Mouse (Mus musculus) left cerebral cortex, adult 18-20 months (tissue): Measurements from ENCODE around the gene Tmigd3. TPM values are rescaled to one million over a fixed set of nuclear protein-coding genes. Genes with fewer than 3 reads are reported as not detected.

Source experiments
- DNase-seq, 2 experiments: peaks; one replicate each; pipeline ENCODE4 v3.0.0; 2021 to 2022; ENCODE audit warnings: low spot score in 2 of 2, mixed read lengths in 1 of 2
- total RNA-seq, 2 experiments: library from RNA; stranded (reverse); gene quantifications; 2 replicates each; pipeline ENCODE4 v1.2.3; 2021

The Tmigd3 gene
- total RNA-seq, 2 experiments from 2014 or later: not detected

GRCm38 (mm10) chr3:105873451-105874445, 3.0 kb downstream of the Tmigd3 start:
- no peak for DNase-seq

- no peak for DNase-seq
These were observed 5.3 kb downstream of the Tmigd3 start for GRCm38 (mm10) chr3:105876022-105876421.

DNA sequence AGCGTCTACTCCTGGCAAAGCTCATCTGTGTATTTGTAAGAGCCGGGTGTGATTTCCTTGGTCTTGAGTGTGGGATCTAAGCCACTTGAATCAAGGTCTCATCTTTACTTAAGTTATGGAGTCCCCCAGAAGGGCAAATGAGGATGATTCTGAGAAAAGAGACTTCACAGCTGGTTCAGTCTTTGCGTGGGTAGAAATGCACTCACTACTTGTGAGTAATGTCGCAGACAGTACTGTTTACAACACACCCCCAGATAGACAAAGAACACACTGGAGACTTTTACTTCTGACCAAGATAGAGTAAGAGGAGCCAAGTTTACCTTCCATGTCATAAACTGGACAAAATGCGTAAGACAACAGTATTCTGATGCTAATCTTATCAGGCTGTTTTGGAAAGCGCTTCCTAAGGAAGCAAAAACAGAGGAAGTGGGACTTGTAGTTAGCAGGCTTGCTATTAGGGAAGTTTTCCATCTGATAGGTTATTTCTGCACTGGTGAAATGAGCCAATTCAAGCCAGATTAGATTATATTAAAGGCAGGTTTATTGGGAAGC, 6.6 kb downstream of the Tmigd3 start:
- DNase-seq: no peak

- DNase-seq: no peak
These were observed 7.2 kb downstream of the Tmigd3 start for GRCm38 (mm10) chr3:105877919-105878318.

GRCm38 (mm10) chr3:105878751-105879150, 8.0 kb downstream of the Tmigd3 start:
- no peak for DNase-seq

- DNase-seq: no peak
These were observed 9.7 kb downstream of the Tmigd3 start for GRCm38 (mm10) chr3:105880419-105880818.

- DNase-seq: no peak
These were observed 11.4 kb downstream of the Tmigd3 start for GRCm38 (mm10) chr3:105882105-105882504.

GRCm38 (mm10) chr3:105883111-105883510, 12.4 kb downstream of the Tmigd3 start:
- DNase-seq: no peak

- no peak for DNase-seq
These were observed 18.3 kb downstream of the Tmigd3 start for GRCm38 (mm10) chr3:105888961-105889360.

DNA sequence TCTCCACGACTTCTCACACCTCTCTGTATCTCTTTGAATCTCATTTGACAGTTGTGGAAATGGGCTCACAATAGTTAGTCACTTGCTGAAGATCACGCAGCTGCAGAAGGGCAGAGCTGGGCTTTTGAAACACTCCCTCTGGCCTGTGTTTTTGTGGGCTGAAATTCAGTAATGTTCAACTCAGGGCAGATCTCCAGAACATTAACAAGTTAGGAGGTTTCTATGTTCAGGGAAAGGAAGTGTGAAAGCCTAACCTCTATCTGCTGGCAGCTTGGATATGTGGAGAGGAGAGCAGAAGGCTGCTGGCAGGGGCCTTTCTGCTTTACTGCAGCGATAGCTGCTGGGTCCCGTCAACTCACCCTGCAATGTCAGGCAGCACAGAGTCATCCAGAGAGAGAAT, 19.5 kb downstream of the Tmigd3 start:
- DNase-seq: no peak

DNA sequence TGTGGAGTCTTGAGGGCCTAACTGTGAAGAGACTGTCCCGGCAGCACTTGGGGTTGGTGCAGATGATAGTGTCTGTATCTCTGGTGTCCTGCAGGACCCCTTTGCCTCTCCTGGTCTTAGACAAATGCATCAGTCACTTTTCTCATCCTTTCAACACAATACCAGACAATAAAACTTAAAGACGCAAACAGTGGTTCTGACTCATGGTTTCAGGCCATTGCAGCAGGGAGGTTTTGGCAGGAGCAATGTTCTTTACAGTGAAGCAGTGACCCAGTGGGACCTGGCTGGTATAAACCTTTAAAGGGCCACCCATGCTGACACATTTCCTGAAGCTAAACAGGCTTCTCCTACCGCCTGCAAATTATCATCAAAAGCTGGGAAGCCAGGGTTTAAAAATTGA, 20.4 kb downstream of the Tmigd3 start:
- DNase-seq: no peak

- DNase-seq: peak in 1 of 2 experiments; percentile 37
These were observed 21.3 kb downstream of the Tmigd3 start for GRCm38 (mm10) chr3:105891760-105892571.

DNA sequence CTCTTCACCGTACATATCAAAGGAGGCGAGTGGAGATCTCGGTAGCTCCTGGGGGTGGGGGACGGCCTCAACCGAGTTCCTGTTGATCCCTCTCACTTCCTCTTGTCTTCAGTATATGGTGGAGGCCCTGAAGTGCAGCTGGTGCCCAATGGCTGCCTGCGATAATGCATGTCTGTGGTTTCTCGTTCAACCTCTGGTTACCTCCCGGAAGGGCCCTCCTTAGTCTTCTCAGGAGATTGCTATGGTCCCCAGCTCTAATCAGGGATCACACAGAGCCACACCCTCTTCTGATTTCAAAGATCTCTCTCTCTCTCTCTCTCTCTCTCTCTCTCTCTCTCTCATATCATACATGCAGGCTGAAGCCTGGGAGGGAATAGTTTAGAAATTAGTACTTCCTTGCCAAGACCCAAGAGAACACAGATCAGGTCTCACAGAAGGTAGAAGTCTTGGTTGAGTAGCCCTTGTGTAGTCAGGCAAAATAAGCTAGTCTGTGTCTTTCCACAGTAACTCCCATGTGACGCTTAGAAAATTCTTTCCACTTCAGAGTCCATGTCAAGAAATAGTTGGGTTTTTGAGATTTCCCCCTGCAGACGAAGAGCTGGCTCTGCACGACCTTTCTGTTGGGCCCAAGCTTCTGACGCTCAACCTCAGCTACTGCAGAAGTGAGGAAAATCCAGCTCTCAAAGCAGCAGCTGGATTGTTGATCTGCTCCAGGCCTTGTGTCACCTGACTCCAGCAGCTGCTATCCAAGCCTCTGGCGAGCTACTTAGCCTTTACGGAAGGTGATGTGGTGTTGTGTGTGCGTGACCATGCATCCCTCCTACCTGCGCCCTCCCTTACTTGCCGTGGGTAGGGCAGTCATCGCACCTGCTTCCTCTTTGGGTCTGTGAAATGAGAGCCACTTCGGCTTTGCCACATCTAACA, 22.1 kb downstream of the Tmigd3 start:
- no peak for DNase-seq

GRCm38 (mm10) chr3:105893941-105894391, 23.3 kb downstream of the Tmigd3 start:
- no peak for DNase-seq

DNA sequence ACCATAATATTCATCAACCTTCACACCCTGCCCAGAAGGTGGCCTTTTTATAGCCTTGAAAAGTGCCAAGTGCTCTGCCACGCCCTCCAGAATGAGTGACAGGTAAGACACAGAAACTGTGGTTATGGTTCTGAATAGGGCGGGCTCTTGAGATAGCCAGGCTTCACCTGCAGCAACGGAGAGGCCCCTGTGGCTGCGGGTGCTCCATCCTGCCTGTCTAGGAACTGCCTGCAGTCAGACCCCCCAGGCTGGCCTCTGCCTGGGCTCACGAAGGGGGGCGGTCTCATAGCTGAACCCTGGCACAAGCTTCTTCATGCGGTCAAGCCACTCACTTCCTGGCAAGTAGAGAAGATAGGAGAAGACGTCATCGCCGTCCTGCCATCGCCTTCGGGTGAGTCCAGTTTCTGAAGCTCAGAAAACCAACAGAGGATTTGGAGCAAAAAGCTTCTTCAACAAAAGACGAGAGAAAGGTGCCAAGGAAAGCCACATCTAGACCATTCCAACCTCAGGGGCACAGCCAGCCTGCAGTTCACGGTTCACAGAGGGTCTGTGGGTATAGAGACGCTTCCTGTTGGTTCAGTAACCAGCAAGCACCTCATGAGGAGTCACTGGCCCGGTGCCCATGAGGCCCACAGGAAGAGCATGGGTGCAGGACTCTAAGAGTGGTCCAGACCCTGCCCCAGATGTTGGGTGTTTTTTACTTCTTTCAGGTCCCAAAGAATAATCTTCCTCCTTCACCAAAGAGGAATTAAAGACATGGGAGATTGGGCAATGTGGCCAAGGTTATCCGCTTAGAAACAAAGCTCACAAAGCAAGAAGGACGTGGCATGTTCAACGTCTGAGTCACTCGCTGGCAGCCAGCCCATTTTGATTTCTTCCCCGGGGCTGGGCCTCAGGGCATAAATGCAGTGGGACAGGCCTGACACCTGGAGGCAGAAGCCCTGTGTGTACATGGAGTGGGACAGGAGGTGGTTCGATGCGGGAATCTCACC, 24.2 kb downstream of the Tmigd3 start:
- peak; percentile 36 to 57 for DNase-seq

GRCm38 (mm10) chr3:105896811-105897210, 26.1 kb downstream of the Tmigd3 start:
- DNase-seq: no peak

- DNase-seq: no peak
These were observed 27.6 kb downstream of the Tmigd3 start for GRCm38 (mm10) chr3:105898325-105898724.

GRCm38 (mm10) chr3:105898861-105899260, 28.2 kb downstream of the Tmigd3 start:
- no peak for DNase-seq
